Mouse (Mus musculus): Measurements from ENCODE around the gene Gm10283. TPM values are rescaled to one million over a fixed set of nuclear protein-coding genes. Genes with fewer than 3 reads are reported as not detected.

Gm10283 gene
- polyA plus RNA-seq, 1 experiment from 2014 or later = not detected

- Histone ChIP-seq H3K27me3 (replicated peaks) (no peaks in the 10 kb centered on the region), H3K36me3 (replicated peaks) (no peaks in the 10 kb centered on the region), H3K4me3 (no peak overlapping the region), H3K27ac (no peak overlapping the region), H3K9me3 (no peaks in the 10 kb centered on the region), H3K4me2 (no peak overlapping the region), H3K4me1 (no peaks in the 10 kb centered on the region), H3K9ac (no peak overlapping the region)
- ATAC-seq (replicated peaks) = no peak
- 48% methylated on average over 3 of the region's 3 CpGs for WGBS
These were observed 64.4 kb downstream of the Gm10283 start for GRCm38 (mm10) chr8:60438557-60438956.

DNA sequence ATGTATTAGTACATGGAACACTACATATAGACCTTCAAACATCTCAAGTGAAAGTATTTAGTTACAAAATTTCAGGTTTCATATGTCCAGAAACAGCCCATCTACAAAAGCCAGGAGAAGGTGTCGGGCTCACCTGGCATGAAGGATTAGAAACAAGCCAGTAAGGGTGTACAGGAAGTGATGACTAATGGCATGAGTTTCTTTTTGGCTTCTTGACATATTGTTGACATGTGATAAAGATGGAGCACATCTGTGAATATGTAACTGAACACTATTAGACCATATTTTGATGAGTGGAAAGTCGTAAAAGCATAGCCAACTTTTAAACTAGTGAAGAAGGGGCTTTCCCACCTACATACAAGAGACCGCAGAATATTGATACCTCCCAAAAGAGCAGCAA is 66.1 kb downstream of the Gm10283 start:
- WGBS = 95% methylated on average over 3 of the region's 3 CpGs
- no peak for ATAC-seq (replicated peaks)
- H3K4me1 ChIP-seq = no peaks in the 10 kb centered on the region

GRCm38 (mm10) chr8:60432649-60433048 is 70.3 kb downstream of the Gm10283 start:
- no peak for ATAC-seq (replicated peaks)
- H3K27me3 ChIP-seq (replicated peaks) = no peaks in the 10 kb centered on the region
- WGBS = 97% methylated on average over 5 of the region's 5 CpGs
- H3K4me3 ChIP-seq = no peak overlapping the region
- H3K4me2 ChIP-seq = no peak overlapping the region
- no peaks in the 10 kb centered on the region for H3K9me3 ChIP-seq
- no peaks in the 10 kb centered on the region for H3K36me3 ChIP-seq (replicated peaks)
- no peak overlapping the region for H3K9ac ChIP-seq
- H3K27ac ChIP-seq = no peak overlapping the region
- no peaks in the 10 kb centered on the region for H3K4me1 ChIP-seq

More for the DNA sequence above, 66.1 kb downstream of the Gm10283 start:
- Histone ChIP-seq H3K4me2 (no peak overlapping the region), H3K9me3 (no peaks in the 10 kb centered on the region), H3K4me3 (no peak overlapping the region), H3K27me3 (replicated peaks) (no peaks in the 10 kb centered on the region), H3K9ac (no peak overlapping the region), H3K36me3 (replicated peaks) (no peaks in the 10 kb centered on the region), H3K27ac (no peak overlapping the region)

DNA sequence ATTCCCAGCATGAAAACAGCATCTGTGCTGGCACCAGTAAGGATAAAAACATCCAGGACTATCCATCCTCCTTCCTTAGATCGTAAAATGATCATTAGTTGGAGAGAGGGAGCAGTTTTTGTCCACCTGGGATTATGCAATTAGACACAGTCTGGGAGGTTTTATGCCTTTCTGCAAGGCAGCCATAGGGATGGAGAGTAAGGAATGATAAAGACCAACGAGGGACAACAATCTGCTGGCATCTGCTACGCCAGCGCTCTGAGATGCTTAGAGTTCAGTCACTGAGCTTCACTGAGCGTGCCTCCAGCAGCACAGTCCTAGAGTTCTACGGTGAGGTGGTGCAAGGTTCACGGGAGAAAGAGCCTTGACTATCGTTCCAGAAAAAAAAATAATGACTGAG is 96.6 kb downstream of the Gm10283 start:
- no peak overlapping the region for H3K9ac ChIP-seq
- H3K27me3 ChIP-seq (replicated peaks) = no peaks in the 10 kb centered on the region
- no peak for ATAC-seq (replicated peaks)
- H3K4me3 ChIP-seq = no peak overlapping the region
- no peaks in the 10 kb centered on the region for H3K4me1 ChIP-seq
- H3K36me3 ChIP-seq (replicated peaks) = no peaks in the 10 kb centered on the region
- 81% methylated on average over 8 of the region's 8 CpGs for WGBS
- no peaks in the 10 kb centered on the region for H3K9me3 ChIP-seq
- no peak overlapping the region for H3K4me2 ChIP-seq
- H3K27ac ChIP-seq = no peak overlapping the region

DNA sequence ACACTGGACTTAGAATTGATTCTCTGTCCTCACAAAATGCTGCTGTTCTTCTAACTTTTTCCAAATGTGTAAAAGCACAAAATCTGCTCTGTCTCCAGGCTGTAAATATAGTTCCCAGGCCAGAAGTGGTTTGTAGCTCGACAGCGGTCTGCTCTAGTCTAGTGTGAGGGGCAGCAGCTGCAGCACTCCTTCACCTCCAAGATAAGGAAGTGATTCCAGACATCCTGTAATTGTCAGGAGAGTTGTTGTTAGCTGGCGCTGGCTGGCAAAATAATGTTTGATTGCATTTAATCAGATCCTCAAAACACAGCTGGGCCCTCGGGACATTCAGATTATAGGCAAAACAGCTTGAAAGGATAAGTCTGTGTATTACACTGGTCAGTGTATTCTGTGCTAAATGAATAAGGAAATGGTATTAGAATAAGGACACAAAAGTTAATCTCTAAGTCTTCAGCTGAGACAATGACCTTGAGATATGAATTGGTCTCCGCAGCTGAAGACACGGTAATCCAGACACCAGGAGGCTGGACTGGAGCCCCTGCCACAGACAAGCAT is 97.9 kb downstream of the Gm10283 start:
- 49% methylated on average over 6 of the region's 6 CpGs for WGBS
- H3K36me3 ChIP-seq (replicated peaks) = no peaks in the 10 kb centered on the region
- ATAC-seq (replicated peaks) = no peak

DNA sequence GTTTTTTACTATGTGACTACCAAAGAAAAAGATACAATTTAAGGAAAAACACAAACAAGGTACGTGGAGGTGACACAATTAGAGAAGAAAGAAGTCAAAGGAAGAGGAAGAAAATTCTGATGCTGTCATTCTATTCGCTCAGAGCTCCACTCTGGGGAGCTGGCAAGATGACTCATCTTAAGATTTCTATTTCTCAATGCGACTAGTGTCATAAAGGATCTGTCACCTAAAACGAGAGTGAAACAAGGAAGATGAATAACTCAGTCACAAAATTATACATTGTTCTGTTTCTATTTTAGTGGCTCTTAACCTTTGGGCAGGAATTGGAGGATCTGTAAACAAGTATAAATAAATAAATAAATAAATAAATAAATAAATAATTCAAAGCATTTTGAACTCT is 109.3 kb downstream of the Gm10283 start:
- H3K36me3 ChIP-seq (replicated peaks) = no peaks in the 10 kb centered on the region
- H3K9ac ChIP-seq = no peak overlapping the region
- 84% methylated on average over 4 of the region's 4 CpGs for WGBS
- H3K4me2 ChIP-seq = no peak overlapping the region
- H3K27me3 ChIP-seq (replicated peaks) = no peaks in the 10 kb centered on the region
- H3K4me3 ChIP-seq = no peak overlapping the region
- no peaks in the 10 kb centered on the region for H3K4me1 ChIP-seq
- no peaks in the 10 kb centered on the region for H3K9me3 ChIP-seq
- no peak for ATAC-seq (replicated peaks)
- no peak overlapping the region for H3K27ac ChIP-seq

More for the DNA sequence above, 97.9 kb downstream of the Gm10283 start:
- Histone ChIP-seq H3K9me3 (no peaks in the 10 kb centered on the region), H3K4me2 (no peak overlapping the region), H3K9ac (no peak overlapping the region), H3K4me1 (no peaks in the 10 kb centered on the region), H3K27ac (no peak overlapping the region), H3K27me3 (replicated peaks) (no peaks in the 10 kb centered on the region), H3K4me3 (no peak overlapping the region)

GRCm38 (mm10) chr8:60386589-60386988 is 116.4 kb downstream of the Gm10283 start:
- Histone ChIP-seq H3K4me3 (no peak overlapping the region), H3K4me1 (no peaks in the 10 kb centered on the region), H3K36me3 (replicated peaks) (no peaks in the 10 kb centered on the region), H3K4me2 (no peak overlapping the region), H3K27me3 (replicated peaks) (no peaks in the 10 kb centered on the region), H3K27ac (no peak overlapping the region), H3K9me3 (no peaks in the 10 kb centered on the region), H3K9ac (no peak overlapping the region)
- no peak for ATAC-seq (replicated peaks)
- 91% methylated on average over 2 of the region's 2 CpGs for WGBS

Other genes starting within 250 kb of the Gm10283 start
- gene Aadat, start 2.7 kb upstream of the Gm10283 start, polyA plus RNA-seq (2015; fragmentation: Nextera tagmentation; extraction: Ambion mirVana) = 1.9 TPM in 2 replicates
- gene Mfap3l, start 129.6 kb upstream of the Gm10283 start, polyA plus RNA-seq (2015; fragmentation: Nextera tagmentation; extraction: Ambion mirVana) = 2.5 and 2.6 TPM in 2 replicates